Comparison of ENCODE assay signal across 8 mouse cellular contexts in the genomic region with DNA sequence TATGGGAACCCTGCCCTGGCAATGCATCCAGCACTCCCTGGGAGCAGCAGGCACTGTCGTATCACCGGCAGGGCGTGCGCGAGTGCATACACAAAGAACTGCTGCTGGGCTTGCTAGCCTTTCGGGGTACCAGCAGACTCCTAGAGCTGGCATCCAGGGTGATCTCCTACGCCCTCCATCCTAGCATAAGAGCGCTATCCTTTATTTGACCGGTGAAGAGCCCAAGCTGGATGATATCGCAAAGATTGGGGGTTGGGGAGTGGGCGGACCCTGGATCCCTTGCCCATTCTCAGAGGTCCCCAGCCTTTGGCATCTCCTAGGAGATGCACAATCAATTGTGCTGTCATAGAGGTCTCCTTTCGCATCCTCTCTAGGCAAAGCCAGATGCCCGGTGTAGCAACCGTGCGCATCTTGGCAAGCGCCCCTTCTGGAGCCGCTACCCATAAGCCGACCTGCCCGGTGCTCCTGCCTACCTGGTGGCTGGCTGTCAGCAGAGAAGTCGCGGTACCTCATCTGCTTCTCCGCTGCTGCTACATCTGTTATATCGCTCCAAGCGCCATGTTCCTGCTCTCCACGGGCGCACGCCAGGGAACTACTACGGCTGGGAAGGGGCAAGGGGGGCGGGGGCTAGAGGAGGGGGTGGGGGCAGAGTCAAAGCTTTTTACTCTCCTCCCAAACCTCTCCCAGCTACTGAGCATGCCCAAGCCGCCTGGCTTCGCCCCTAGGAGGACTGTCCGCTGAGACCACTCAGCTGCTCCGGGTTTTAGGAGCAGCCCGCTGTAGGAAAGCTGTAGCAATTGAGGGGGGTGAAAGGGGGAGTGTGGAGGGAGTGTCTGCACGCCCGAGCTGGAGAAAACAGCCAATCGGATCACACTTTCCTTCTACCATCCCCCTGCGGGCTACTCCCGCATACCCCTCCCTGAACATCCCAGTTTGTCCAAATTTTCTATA. TPM values are rescaled to one million over a fixed set of nuclear protein-coding genes. Genes with fewer than 3 reads are reported as not detected.
A peak's percentile ranks its signal among the peaks of the same experiment; 100 is the strongest.
DNase-seq lines count a peak whose midpoint lies in the region; ATAC-seq lines count a peak whose summit lies in the region.

A gene (minus strand): TSS at position 787 of the 951 bp plus-strand sequence.

- peak within 1 kb of the TSS; percentile 63 for H3K9ac ChIP-seq in heart, embryonic 14.5 days (ENCODE audit: low read length)

- WGBS in heart, embryonic 14.5 days = 0% methylated on average over 39 of the region's 39 CpGs
- WGBS in midbrain, embryonic 10.5 days = under 1% methylated on average over 39 of the region's 39 CpGs

- no peaks in the 10 kb centered on the region for H3K9me3 ChIP-seq in heart, embryonic 14.5 days (ENCODE audit: control insufficient read depth, low read length)
- H3K9me3 ChIP-seq in midbrain, embryonic 10.5 days (replicated peaks) = no peaks in the 10 kb centered on the region

- H3K36me3 ChIP-seq in heart, embryonic 14.5 days (ENCODE audit: control insufficient read depth, insufficient read depth, low read length) = no peaks in the 10 kb centered on the region
- no peaks in the 10 kb centered on the region for H3K36me3 ChIP-seq in midbrain, embryonic 10.5 days

- H3K27me3 ChIP-seq in heart, embryonic 14.5 days (ENCODE audit: control insufficient read depth, insufficient read depth, low read length) = no peaks in the 10 kb centered on the region; the same call in none of the 2 replicates
- peaks cover 24% of the 10 kb centered on the region for H3K27me3 ChIP-seq in midbrain, embryonic 10.5 days (ENCODE audit: low read depth, poor library complexity, severe bottlenecking)

- peaks cover 2% of the 10 kb centered on the region in 2 experiments; a peak in 1 of 4 replicates for H3K4me1 ChIP-seq in heart, embryonic 14.5 days (ENCODE audit: control insufficient read depth in 2 of 2, insufficient read depth in 2 of 2, low read length in 2 of 2)
- peaks cover 12% of the 10 kb centered on the region for H3K4me1 ChIP-seq in midbrain, embryonic 10.5 days

- H3K4me3 ChIP-seq in heart, embryonic 14.5 days (ENCODE audit: control insufficient read depth in 1 of 2, insufficient read depth in 1 of 2, low read depth in 1 of 2, low read length in 2 of 2) = peak within 1 kb of the TSS; percentile 49 to 52
- H3K4me3 ChIP-seq in midbrain, embryonic 10.5 days = peak within 1 kb of the TSS; percentile 72

- no peak within 1 kb of the TSS for H3K27ac ChIP-seq in heart, embryonic 14.5 days (replicated peaks in 1 of 2; ENCODE audit: control insufficient read depth in 1 of 2, insufficient read depth in 1 of 2, low read depth in 2 of 2, low read length in 2 of 2)
- peak within 1 kb of the TSS; percentile 83 for H3K27ac ChIP-seq in midbrain, embryonic 10.5 days (replicated peaks)

- ATAC-seq in heart, embryonic 14.5 days (ENCODE audit: insufficient number of reproducible peaks, insufficient read depth, low FRiP score, low read depth) = peak; percentile 89

- peak within 1 kb of the TSS; percentile 88 for H3K4me2 ChIP-seq in heart, embryonic 14.5 days (ENCODE audit: low read length)

- peak; percentile 39 for DNase-seq in kidney, postnatal 14 days
- no peak for DNase-seq in kidney, adult 11 months
- DNase-seq in embryo, embryonic 10 days (ENCODE audit: low spot score) = peak; percentile 84
- peak; percentile 74 to 86 for DNase-seq in layer of hippocampus, postnatal 14 days (ENCODE audit: low spot score in 2 of 2)
- DNase-seq in midbrain, embryonic 10.5 days (ENCODE audit: low spot score) = peak; percentile 88
- DNase-seq in right cerebral cortex, postnatal 4 days = peak; percentile 76
- no peak for DNase-seq in adipocyte (ENCODE audit: low spot score)

RNA-seq across cellular contexts. Expression of the gene that starts here (rescaled TPM):
- polyA plus RNA-seq in heart, embryonic 14.5 days (2014; fragmentation: Nextera tagmentation; extraction: Ambion mirVana) = 0.38 and 0.57 TPM in 2 replicates
- total RNA-seq in layer of hippocampus, postnatal 14 days (2021) = 10 to 100 TPM; 25.2 to 25.3 TPM
- polyA plus RNA-seq in midbrain, embryonic 10.5 days (2016; fragmentation: Nextera tagmentation; extraction: Ambion mirVana) = 2.9 and 6.3 TPM in 2 replicates

Comparison
In these comparisons a context has a peak if more than half of its experiments do, and no peak if none do; other contexts are left out.
1. DNase-seq: peak in kidney, postnatal 14 days (single experiment), embryo, embryonic 10 days (single experiment), layer of hippocampus, postnatal 14 days (2 of 2), midbrain, embryonic 10.5 days (single experiment) and right cerebral cortex, postnatal 4 days (single experiment); none in kidney, adult 11 months (single experiment) and adipocyte (single experiment).
2. Peak in ATAC-seq, H3K4me3 ChIP-seq, H3K9ac ChIP-seq and H3K4me2 ChIP-seq in heart, embryonic 14.5 days; RNA of the gene not detected or under 1 TPM.